ENCODE assay signal across 10 mouse cellular contexts in the genomic region with DNA sequence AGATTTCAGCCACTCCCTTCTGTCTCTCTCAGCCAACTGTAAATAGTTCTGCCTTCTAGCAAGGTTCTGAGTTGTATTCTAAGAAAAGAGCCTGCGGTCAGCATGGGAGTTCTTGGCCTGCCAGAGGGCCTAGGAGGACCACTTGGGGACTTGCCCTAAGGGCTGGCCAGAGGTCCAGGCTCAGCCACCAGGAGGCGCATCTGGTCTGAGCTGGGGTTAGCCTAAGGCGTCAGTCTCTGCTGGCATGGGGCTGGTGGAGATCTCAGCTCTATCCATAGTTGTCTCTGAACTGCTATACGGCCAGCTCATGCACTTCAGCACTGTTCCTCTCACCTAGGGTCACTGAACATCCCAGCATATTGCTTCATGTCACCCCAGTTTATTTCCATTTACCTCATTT. TPM values are rescaled to one million over a fixed set of nuclear protein-coding genes. Genes with fewer than 3 reads are reported as not detected.
DNase-seq lines count a peak whose midpoint lies in the region; ATAC-seq lines count a peak whose summit lies in the region.
"Had no signal": no experiment of that assay in that cellular context is flagged by ENCODE, and none has a peak within 500 bp of the region (broad histone marks: within the 10 kb centered on the region; RNA-seq: fewer than 3 reads in every experiment).

No protein-coding gene starts in this region.

- no peak overlapping the region for H3K27ac ChIP-seq in forebrain, embryonic 11.5 days (ENCODE audit: low read depth, low read length)
- no peak overlapping the region for H3K27ac ChIP-seq in forebrain, embryonic 12.5 days
- no peak overlapping the region for H3K27ac ChIP-seq in neural tube, embryonic 15.5 days (replicated peaks)
- no peak overlapping the region for H3K27ac ChIP-seq in liver, embryonic 12.5 days
- H3K27ac ChIP-seq: neural tube, embryonic 13.5 days had no signal

- peak; percentile 78 for DNase-seq in forebrain, embryonic 11.5 days (ENCODE audit: low spot score)
- DNase-seq in neural tube, embryonic 10.5 days (ENCODE audit: extremely low spot score, low spot score): peak; percentile 54
- peak; percentile 35 for DNase-seq in cerebellum, adult 9-10 months
- DNase-seq in testis, postnatal 10 days (ENCODE audit: low spot score): peak; percentile 79

- no peaks in the 10 kb centered on the region for H3K27me3 ChIP-seq in forebrain, embryonic 11.5 days (ENCODE audit: control insufficient read depth, insufficient read depth, low read length)
- H3K27me3 ChIP-seq in forebrain, embryonic 12.5 days: no peaks in the 10 kb centered on the region
- H3K27me3 ChIP-seq in neural tube, embryonic 15.5 days (replicated peaks): no peaks in the 10 kb centered on the region
- H3K27me3 ChIP-seq in liver, embryonic 12.5 days (replicated peaks): peaks cover 7% of the 10 kb centered on the region; the same call in 1 of the 2 replicates

- no peak overlapping the region for H3K9ac ChIP-seq in forebrain, embryonic 11.5 days (ENCODE audit: low read length)
- no peak overlapping the region for H3K9ac ChIP-seq in forebrain, embryonic 12.5 days
- no peak overlapping the region for H3K9ac ChIP-seq in neural tube, embryonic 15.5 days (replicated peaks)
- H3K9ac ChIP-seq in liver, embryonic 12.5 days: no peak overlapping the region
- H3K9ac ChIP-seq: neural tube, embryonic 13.5 days had no signal

- no peaks in the 10 kb centered on the region for H3K4me1 ChIP-seq in forebrain, embryonic 11.5 days (replicated peaks; ENCODE audit: control insufficient read depth, insufficient read depth, low read length)
- peaks cover 11% of the 10 kb centered on the region for H3K4me1 ChIP-seq in forebrain, embryonic 12.5 days
- peaks cover 30% of the 10 kb centered on the region for H3K4me1 ChIP-seq in neural tube, embryonic 15.5 days
- peaks cover 35% of the 10 kb centered on the region for H3K4me1 ChIP-seq in liver, embryonic 12.5 days

- no peak for ATAC-seq in forebrain, embryonic 11.5 days (replicated peaks; ENCODE audit: low FRiP score)
- ATAC-seq in forebrain, embryonic 12.5 days (ENCODE audit: low FRiP score): no peak
- ATAC-seq in neural tube, embryonic 15.5 days (ENCODE audit: low FRiP score): no peak
- peak; percentile 51 for ATAC-seq in liver, embryonic 12.5 days
- no peak for ATAC-seq in megakaryocyte, adult 5-6 weeks (ENCODE audit: poor library complexity, severe bottlenecking)

- no peaks in the 10 kb centered on the region for H3K9me3 ChIP-seq in forebrain, embryonic 11.5 days (ENCODE audit: control insufficient read depth, low read length)
- no peaks in the 10 kb centered on the region for H3K9me3 ChIP-seq in forebrain, embryonic 12.5 days
- no peaks in the 10 kb centered on the region for H3K9me3 ChIP-seq in neural tube, embryonic 15.5 days (replicated peaks)
- H3K9me3 ChIP-seq in liver, embryonic 12.5 days (replicated peaks): no peaks in the 10 kb centered on the region
- H3K9me3 ChIP-seq: neural tube, embryonic 13.5 days had no signal

- H3K4me3 ChIP-seq in forebrain, embryonic 11.5 days (ENCODE audit: low read depth, low read length): no peak overlapping the region
- H3K4me3 ChIP-seq in forebrain, embryonic 12.5 days (replicated peaks): no peak overlapping the region
- H3K4me3 ChIP-seq in neural tube, embryonic 15.5 days (replicated peaks): no peak overlapping the region
- no peak overlapping the region for H3K4me3 ChIP-seq in liver, embryonic 12.5 days
- H3K4me3 ChIP-seq: neural tube, embryonic 13.5 days had no signal

- 40% methylated on average over 4 of the region's 4 CpGs for WGBS in forebrain, embryonic 11.5 days
- WGBS in forebrain, embryonic 12.5 days: 30% methylated on average over 4 of the region's 4 CpGs
- WGBS in neural tube, embryonic 15.5 days: 38% methylated on average over 4 of the region's 4 CpGs
- WGBS in liver, embryonic 12.5 days (ENCODE audit: insufficient replicate concordance): 33% methylated on average over 4 of the region's 4 CpGs

- no peak overlapping the region for H3K4me2 ChIP-seq in forebrain, embryonic 11.5 days (ENCODE audit: low read depth, low read length, severe bottlenecking)
- H3K4me2 ChIP-seq in forebrain, embryonic 12.5 days: no peak overlapping the region
- H3K4me2 ChIP-seq in neural tube, embryonic 15.5 days: no peak overlapping the region
- H3K4me2 ChIP-seq in liver, embryonic 12.5 days: no peak overlapping the region
- H3K4me2 ChIP-seq: neural tube, embryonic 13.5 days had no signal

- H3K36me3 ChIP-seq in forebrain, embryonic 11.5 days (ENCODE audit: control insufficient read depth, insufficient read depth, low read length): no peaks in the 10 kb centered on the region
- no peaks in the 10 kb centered on the region for H3K36me3 ChIP-seq in forebrain, embryonic 12.5 days (replicated peaks)
- H3K36me3 ChIP-seq in neural tube, embryonic 15.5 days: no peaks in the 10 kb centered on the region
- H3K36me3 ChIP-seq in liver, embryonic 12.5 days: no peaks in the 10 kb centered on the region
- H3K36me3 ChIP-seq: neural tube, embryonic 13.5 days had no signal

RNA-seq across cellular contexts. Expression of a gene that starts 30.3 kb away (rescaled TPM):
- 6.5 and 8.6 TPM in 2 replicates for polyA plus RNA-seq in forebrain, embryonic 11.5 days (2014; fragmentation: Nextera tagmentation; extraction: Ambion mirVana)
- 8.4 and 11.0 TPM in 2 replicates for polyA plus RNA-seq in forebrain, embryonic 12.5 days (2016; fragmentation: Nextera tagmentation; extraction: Ambion mirVana)
- 22.9 and 23.6 TPM in 2 replicates for polyA plus RNA-seq in neural tube, embryonic 15.5 days (2015; fragmentation: Nextera tagmentation; extraction: Ambion mirVana)
- polyA plus RNA-seq in liver, embryonic 12.5 days (2016; fragmentation: Nextera tagmentation; extraction: Ambion mirVana): 3.0 and 3.2 TPM in 2 replicates
- 2.1 and 3.0 TPM in 2 replicates for total RNA-seq in megakaryocyte, adult 5-6 weeks (2015)
- total RNA-seq in megakaryocyte, adult 5-6 weeks (2017): 1.7 and 3.6 TPM in 2 replicates

RNA-seq across cellular contexts. Expression of a gene that starts 54.8 kb away (rescaled TPM):
- 0.16 TPM in 1 of 2 replicates, not detected in the other for polyA plus RNA-seq in forebrain, embryonic 11.5 days (2014; fragmentation: Nextera tagmentation; extraction: Ambion mirVana)
- 0.15 TPM in 1 of 2 replicates, not detected in the other for polyA plus RNA-seq in forebrain, embryonic 12.5 days (2016; fragmentation: Nextera tagmentation; extraction: Ambion mirVana)
- polyA plus RNA-seq in neural tube, embryonic 15.5 days (2015; fragmentation: Nextera tagmentation; extraction: Ambion mirVana): 6.9 and 8.5 TPM in 2 replicates
- polyA plus RNA-seq in liver, embryonic 12.5 days (2016; fragmentation: Nextera tagmentation; extraction: Ambion mirVana): 0.22 TPM in 1 of 2 replicates, not detected in the other
- not detected in 2 replicates for total RNA-seq in megakaryocyte, adult 5-6 weeks (2015)
- not detected in 2 replicates for total RNA-seq in megakaryocyte, adult 5-6 weeks (2017)
- total RNA-seq: heart, postnatal 36 days had no signal
